Mouse (Mus musculus) embryonic stem cell, embryonic (primary cell): Measurements from ENCODE around the gene Rcc1l.

Source experiments
- CTCF ChIA-PET, 4 experiments: fragments of 300-600 bp in 2 of 4; fragments of 350-600 bp in 2 of 4; sonication (Branson Sonifier 250); formaldehyde crosslinking; loops; one replicate each; lab custom pipeline; 2022; ENCODE audit warnings: inconsistent platforms in 2 of 4; lab: Charles Lee
- POLR2A ChIA-PET, 4 experiments: fragments of 300-600 bp in 2 of 4; fragments of 350-600 bp in 2 of 4; sonication (Branson Sonifier 250); formaldehyde crosslinking; loops; one replicate each; lab custom pipeline; 2022; ENCODE audit warnings: antibody characterized with exemption in 4 of 4, inconsistent platforms in 1 of 4; lab: Charles Lee

The Rcc1l gene

DNA sequence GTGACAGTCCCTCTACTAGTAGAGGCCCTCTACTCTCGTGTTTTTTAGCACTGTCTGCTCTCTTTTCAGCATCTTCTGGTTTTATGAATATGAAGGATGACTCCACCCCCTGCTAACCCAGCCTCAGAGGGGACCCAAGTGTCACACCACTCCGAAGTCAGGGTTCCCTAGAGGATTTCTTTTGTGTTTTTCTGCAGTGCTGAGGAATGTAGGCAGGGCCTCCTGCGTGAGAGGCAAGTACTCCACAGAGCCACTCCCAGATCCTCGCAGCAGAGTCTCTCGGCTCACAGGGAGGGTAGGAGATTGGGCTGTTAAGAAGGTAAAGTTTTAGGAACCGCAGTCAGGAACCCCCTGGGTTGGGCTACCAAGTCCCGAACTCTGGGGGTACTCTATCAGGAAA is 35.3 kb downstream of the Rcc1l start:
- ChIA-PET POLR2A (no interaction called here), CTCF (no interaction called here)

DNA sequence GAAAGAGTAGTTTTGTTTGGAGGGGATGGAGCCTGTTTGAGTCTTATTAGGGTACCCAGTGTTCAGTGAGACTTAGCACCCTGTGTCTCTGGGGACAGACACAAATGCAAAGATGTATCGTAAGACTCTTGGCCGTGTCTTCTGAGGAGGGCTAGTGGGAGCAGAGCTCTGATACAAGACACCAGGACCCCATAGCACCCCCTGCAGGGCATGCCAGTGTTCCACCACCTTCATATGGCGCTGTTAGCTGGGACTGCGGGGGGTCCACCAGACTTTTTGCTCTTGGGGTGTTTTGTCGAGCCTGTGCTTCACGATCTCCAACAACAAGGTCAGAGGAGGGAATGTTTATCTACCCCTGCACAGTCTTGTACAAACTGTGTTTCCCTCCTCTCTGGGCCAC is 37.1 kb downstream of the Rcc1l start:
- POLR2A ChIA-PET = interaction anchor here in 2 of 4 experiments (0.9 to 1.3 kb wide), 3 partner anchors 20 to 37 kb away, joined by 3 to 4 read pairs (median 3); partner anchors contain the start of gene Rcc1l (in 1 of the 2)
- CTCF ChIA-PET = interaction anchor here (0.5 to 1.2 kb wide), 5 partner anchors 25 to 550 kb away, joined by 3 read pairs; no protein-coding TSS in a partner anchor

DNA sequence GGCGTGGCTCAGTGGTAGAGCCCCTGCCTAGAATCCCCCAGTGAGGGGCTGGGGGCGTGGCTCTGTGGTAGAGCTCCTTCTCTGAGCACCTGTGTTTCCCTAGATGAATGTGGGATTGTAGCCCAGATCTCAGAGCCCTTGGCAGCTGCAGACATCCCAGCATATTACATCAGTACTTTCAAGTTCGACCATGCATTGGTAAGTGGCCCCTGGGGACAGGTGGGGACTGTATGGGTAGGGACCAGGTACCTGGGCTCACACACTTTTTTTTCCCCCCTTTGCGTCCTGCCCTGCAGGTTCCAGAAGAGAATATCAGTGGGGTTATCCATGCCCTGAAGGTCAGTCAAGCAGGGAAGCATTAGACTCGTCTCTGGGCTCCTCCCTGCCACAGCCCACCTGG is 38.6 kb downstream of the Rcc1l start:
- CTCF ChIA-PET = interaction anchor here in 2 of 4 experiments (0.6 kb wide), 2 partner anchors 26 to 62 kb away, joined by 3 to 4 read pairs; no protein-coding TSS in a partner anchor
- POLR2A ChIA-PET = interaction anchor here in 2 of 4 experiments (0.6 to 1.3 kb wide), 2 partner anchors 19 to 175 kb away, joined by 3 read pairs; no protein-coding TSS in a partner anchor

DNA sequence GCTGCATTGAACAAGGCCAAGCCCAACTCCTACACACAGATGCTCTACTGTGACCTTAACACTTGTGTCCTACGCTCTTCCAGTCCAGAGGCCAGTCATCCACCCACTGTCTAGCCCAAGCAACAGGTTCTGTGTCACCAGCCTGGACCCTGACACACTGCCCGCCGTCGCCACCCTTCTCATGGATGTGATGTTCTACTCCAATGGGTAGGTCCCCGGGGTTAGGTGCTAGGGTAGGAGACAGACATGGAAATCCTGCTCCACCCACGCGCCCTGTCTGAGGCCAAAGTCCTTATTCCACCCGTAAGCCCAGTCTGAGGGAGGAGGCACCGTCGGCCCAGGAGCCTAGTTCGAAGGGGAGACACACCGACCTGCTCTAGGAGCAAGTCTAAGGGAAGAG is 40.6 kb downstream of the Rcc1l start:
- ChIA-PET CTCF (interaction anchor here in 1 of 4 experiments (0.5 kb wide), 1 partner anchor 43 kb away, joined by 6 read pairs; no protein-coding TSS in a partner anchor), POLR2A (interaction anchor here in 2 of 4 experiments (0.6 to 1.3 kb wide), 2 partner anchors 47 to 1164 kb away, joined by 3 read pairs; no protein-coding TSS in a partner anchor)

DNA sequence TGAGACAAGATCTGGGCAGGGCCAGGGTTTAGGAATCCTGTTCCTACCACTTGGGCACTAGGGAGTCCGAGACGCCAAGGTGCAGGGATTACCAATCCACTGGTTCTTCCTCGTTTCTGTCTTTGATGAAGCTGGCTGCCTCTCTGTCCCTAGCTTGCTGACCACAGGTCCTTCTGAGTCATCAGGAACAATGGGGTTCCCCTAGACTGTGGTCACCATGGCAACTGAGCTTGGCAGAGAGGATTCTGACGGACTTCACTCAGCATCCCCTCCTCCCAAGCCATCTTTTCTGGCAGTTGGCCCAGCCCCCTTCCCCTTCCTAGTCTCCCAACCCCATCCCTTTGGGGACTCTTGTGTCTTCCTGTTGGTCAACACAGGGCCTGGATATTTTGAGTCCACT is 45.0 kb downstream of the Rcc1l start:
- ChIA-PET POLR2A (interaction anchor here in 1 of 4 experiments (1.5 kb wide), 1 partner anchor 9 kb away, joined by 4 read pairs; no protein-coding TSS in a partner anchor), CTCF (interaction anchor here in 2 of 4 experiments (0.5 to 0.7 kb wide), 3 partner anchors 15 to 1127 kb away, joined by 3 to 11 read pairs (median 4); no protein-coding TSS in a partner anchor)

DNA sequence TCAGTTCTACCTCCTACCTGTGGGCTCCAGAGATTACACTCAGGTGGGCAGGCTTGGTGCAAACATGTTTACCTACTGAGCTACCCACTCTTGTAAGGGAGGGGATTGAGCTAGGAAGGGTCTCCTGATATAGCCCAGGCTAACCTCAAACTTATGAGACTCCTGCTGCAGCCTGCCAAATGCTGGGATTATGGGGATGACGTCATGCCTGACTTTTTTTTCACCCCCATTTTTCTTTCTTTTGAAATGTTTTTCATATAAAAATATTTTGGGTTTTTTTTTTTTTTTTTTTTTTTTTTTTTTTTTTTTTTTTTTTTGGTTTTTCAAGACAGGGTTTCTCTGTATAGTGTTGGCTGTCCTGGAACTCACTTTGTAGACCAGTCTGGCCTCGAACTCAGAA is 50.3 kb downstream of the Rcc1l start:
- CTCF ChIA-PET = interaction anchor here in 1 of 4 experiments (0.5 kb wide), 1 partner anchor 188 kb away, joined by 4 read pairs; the partner anchor contains the start of gene Gtf2i
- POLR2A ChIA-PET = interaction anchor here in 2 of 4 experiments (0.7 to 0.9 kb wide), 2 partner anchors 17 to 141 kb away, joined by 3 to 4 read pairs; no protein-coding TSS in a partner anchor

DNA sequence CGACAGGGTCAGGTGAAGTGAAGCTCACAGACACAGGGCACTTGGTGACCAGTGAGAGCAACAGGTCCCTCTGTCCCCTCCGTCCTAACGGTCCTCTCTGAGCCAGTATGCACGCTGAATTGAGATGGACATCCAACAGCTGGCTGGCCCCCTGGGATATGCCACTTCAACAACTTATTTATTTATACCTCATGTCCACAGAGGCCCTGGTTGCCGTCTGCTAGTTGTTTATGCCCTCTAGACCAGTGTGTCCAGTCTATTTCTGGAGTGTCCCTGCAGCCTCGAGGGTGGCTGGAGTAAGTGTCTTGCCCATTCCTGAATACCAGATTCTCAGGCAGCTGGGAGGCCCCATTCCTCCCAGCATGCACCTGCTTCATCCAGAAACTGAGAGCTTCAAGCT is 52.7 kb downstream of the Rcc1l start:
- ChIA-PET CTCF (interaction anchor here in 1 of 4 experiments (0.6 kb wide), 1 partner anchor 203 kb away, joined by 4 read pairs; no protein-coding TSS in a partner anchor), POLR2A (no interaction called here)

DNA sequence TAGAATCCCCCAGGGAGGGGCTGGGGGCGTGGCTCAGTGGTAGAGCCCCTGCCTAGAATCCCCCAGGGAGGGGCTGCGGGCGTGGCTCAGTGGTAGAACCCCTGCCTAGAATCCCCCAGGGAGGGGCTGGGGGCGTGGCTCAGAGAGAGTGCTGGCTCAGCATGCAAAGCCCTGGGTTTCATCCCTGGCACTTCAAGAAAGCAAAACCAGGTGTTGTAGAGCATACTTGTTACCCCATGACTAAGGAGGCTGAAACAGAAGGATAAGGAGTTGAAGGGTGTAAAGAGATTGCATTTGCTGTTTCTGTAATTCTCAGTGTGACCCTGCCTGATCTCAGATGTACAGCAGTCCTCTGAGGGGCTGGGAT is 54.7 kb downstream of the Rcc1l start:
- CTCF ChIA-PET = interaction anchor here in 2 of 4 experiments (0.7 to 1.7 kb wide), 2 partner anchors 25 to 51 kb away, joined by 4 to 5 read pairs; no protein-coding TSS in a partner anchor
- POLR2A ChIA-PET = interaction anchor here in 2 of 4 experiments (1.0 to 2.0 kb wide), 2 partner anchors 10 to 22 kb away, joined by 3 to 4 read pairs; partner anchors contain the start of gene Castor2 (in 1 of the 2)

DNA sequence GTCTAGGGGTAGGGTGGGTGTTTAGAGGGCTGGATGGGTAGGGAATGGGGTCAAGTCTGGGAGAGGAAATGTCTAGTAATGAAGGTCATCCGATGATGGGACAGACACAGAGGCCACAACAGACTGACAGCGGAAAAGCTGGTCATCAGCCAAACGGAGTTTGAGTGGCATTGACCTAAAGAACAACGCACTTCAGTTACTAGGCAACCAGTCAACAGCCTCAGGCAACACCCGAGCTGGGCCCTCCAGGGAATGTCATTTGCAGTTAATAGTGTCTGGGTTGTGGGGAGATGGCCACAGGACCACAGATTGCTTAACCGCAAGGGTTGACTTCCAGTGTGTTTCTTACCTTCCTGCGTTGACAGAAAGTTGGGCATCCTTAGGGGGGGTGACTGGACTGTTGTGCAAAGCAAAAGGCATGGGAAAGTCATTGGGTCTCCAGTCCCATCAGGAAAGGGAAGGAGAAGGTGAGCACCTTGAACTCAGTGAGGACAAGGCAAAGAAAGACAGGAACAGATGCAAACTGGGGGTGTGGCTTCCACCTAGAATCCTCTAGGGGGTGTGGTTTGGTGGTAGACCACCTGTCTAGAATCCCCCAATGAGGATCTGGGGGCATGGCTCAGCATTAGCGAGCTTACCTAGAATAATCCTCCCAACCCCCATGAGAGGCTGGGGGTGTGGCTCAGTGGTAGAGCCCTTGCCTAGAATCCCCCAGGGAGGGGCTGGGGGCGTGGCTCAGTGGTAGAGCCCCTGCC is 55.3 kb downstream of the Rcc1l start:
- ChIA-PET CTCF (interaction anchor here in 2 of 4 experiments (0.6 to 1.7 kb wide), 2 partner anchors 52 to 583 kb away, joined by 3 to 5 read pairs; no protein-coding TSS in a partner anchor), POLR2A (interaction anchor here in 3 of 4 experiments (0.6 to 2.0 kb wide), 7 partner anchors 11 to 968 kb away, joined by 3 to 4 read pairs (median 3); partner anchors contain the start of genes Castor2 (in 1 of the 3) and Mlxipl (in 1 of the 3))

DNA sequence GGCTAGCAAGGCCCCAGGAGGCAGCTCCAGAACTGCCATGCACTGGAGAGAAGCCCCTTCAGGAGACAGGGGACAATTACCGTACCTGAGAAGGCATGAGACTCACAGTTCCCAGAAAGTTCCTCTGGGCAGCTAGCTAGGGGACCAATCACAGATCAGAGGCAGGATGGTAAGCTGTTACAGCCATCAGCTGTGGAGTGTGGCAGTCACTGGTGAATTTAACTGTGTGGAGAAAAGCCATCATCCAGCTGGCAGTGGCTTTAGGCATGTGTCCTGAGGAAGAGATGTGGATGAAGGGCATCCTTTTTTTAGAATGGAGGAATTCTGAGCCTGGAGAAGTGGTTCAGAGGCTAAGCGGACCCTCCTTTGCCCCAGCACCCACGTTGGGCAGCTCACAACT is 56.4 kb downstream of the Rcc1l start:
- CTCF ChIA-PET = interaction anchor here in 2 of 4 experiments (0.6 to 1.7 kb wide), 3 partner anchors 31 to 266 kb away, joined by 3 to 5 read pairs (median 3); no protein-coding TSS in a partner anchor

DNA sequence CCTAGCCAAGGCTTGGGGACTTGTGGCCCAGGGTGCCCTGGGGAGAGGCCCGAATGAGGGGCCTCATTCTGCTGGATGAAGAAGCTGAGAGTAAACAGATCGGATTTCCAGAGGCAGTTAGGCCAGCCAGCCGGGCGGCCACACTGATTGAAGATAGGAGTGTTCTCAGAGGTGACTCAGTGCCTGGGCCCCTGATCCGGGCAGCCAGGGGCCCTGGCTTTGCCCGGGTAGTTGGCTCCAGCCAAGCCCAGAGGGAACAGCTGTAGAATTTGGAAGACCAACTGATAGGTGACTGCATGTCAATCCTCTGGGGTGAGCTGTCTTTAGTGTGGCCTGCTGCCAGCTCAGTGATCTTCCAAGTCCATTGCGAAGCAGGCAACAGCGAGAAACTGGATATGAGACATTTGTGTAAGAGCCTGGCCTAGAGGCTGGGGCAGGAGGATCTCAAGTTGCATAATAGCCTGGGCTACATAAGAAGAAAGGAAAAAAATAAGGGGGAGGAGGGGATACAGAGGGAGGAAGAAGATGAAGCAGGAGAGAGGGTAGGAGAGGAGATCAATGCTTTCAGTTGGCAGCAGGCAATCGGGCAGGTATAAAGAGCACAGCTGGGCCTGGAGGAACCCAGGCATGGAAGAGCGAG is 57.0 kb downstream of the Rcc1l start:
- CTCF ChIA-PET = no interaction called here
- POLR2A ChIA-PET = interaction anchor here (0.5 to 1.9 kb wide), 13 partner anchors 9 to 211 kb away, joined by 3 to 7 read pairs (median 4); partner anchors contain the start of genes Castor2 (in 2 of the 4) and Rcc1l (in 1 of the 4)

More for the DNA sequence above, 56.4 kb downstream of the Rcc1l start:
- POLR2A ChIA-PET = interaction anchor here in 2 of 4 experiments (1.0 to 1.9 kb wide), 5 partner anchors 13 to 147 kb away, joined by 3 to 6 read pairs (median 4); partner anchors contain the start of gene Castor2 (in 2 of the 2)

DNA sequence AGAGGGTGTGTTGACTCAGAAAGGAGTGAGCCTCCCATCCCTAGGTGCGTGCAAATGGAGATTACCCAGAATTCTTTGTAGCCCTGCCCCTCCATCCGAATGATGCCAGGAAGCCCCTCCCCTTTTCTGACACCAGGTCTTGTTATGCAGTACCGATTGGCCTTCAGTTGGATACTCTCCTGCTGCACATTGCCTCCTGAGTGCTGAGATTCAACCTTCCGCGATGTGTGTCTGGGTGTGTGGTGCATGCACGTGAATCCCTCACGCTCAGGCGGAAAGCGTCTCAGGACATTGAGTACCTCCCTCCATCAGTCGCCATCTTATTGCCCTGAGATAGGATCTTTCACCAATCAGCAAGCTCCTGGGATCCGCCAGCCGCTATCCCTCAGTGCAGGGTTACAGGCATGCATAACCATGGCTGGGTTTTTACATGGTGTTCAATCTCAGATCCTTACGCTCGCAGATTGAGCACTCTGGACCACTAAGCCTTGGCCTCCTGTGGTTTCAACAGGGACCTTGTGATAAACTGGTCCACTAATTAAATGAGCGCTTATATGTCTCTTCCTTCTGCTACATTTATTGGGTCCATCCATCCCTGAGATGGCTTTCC is 57.7 kb downstream of the Rcc1l start:
- POLR2A ChIA-PET = interaction anchor here (0.5 to 1.9 kb wide), 13 partner anchors 9 to 212 kb away, joined by 3 to 7 read pairs (median 4); partner anchors contain the start of genes Castor2 (in 2 of the 4) and Rcc1l (in 1 of the 4)
- CTCF ChIA-PET = no interaction called here

DNA sequence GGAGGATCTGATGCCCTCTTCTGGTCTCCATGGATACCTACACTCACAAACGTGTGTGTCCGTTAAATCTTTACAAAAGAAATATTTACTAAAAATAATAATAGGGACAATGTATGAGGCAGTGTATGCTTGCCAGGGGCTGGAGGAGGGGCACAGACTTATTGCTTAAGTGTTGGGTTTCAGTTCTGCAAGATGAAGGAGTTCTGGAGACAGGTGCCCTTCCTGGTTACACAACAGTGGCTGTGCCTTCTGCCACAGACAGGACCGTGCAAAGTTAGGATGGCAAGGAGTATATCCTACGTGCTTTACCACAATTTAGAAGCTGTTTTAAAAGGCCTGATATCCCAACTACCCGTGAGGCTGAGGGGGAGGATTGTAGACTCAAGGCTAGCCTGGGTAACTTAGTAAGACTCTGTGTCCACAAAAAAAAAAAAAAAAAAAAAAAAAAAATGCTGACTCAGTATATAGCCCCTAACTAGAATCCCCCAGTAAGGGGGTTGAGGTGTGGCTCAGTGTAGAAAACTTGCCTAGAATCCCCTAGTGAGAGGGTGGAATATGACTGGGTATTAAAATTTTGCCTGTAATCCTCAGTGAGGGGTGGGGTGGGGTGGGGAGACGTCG is 60.8 kb downstream of the Rcc1l start:
- ChIA-PET POLR2A (interaction anchor here in 2 of 4 experiments (0.6 to 1.5 kb wide), 3 partner anchors 10 to 27 kb away, joined by 4 read pairs; no protein-coding TSS in a partner anchor), CTCF (interaction anchor here in 1 of 4 experiments (1.7 kb wide), 1 partner anchor 16 kb away, joined by 3 read pairs; the partner anchor contains the start of gene Castor2)

DNA sequence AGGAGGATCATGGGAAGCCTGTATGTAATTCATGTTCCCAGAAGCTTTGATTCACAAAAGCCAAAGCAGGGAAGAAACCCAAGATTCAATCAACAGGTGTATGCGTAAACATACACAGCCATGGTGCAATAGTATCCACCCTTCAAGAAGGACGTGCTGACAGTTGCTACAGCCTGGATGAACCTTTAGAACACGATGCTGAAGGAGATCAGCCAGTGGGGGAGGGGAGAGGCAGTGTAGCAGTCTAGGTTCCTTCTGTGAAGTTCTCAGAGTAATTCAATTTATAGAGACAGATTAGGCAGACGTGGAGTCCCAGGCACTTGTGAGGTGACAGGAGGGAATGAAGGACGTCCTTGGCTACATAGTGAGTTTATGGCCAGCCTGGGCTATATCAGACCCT is 61.6 kb downstream of the Rcc1l start:
- ChIA-PET POLR2A (interaction anchor here in 1 of 4 experiments (1.6 kb wide), 1 partner anchor 27 kb away, joined by 4 read pairs; no protein-coding TSS in a partner anchor), CTCF (interaction anchor here in 3 of 4 experiments (0.6 to 1.7 kb wide), 3 partner anchors 10 to 24 kb away, joined by 3 to 7 read pairs (median 3); partner anchors contain the start of gene Castor2 (in 1 of the 3))

DNA sequence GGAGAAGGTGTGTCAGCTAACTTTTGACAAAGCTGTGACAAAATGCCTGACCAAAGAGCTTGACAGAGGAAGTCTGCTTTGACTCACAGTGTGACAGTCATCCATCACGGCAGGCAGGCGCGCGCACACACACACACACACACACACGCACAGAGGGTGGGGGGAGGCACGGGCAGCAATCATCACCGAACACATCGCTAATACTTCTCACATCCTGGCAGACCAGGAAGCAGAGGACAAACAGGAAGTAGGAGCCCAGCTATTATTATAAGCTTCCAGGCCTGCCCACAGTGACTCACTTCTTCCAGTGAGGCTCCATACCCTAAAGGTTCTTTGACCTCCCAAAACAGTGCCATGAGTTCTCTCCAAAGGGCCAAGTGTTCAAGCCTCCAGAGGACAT is 70.7 kb downstream of the Rcc1l start:
- CTCF ChIA-PET = no interaction called here
- POLR2A ChIA-PET = interaction anchor here in 2 of 4 experiments (0.6 to 1.0 kb wide), 2 partner anchors 17 to 64 kb away, joined by 3 read pairs; no protein-coding TSS in a partner anchor

DNA sequence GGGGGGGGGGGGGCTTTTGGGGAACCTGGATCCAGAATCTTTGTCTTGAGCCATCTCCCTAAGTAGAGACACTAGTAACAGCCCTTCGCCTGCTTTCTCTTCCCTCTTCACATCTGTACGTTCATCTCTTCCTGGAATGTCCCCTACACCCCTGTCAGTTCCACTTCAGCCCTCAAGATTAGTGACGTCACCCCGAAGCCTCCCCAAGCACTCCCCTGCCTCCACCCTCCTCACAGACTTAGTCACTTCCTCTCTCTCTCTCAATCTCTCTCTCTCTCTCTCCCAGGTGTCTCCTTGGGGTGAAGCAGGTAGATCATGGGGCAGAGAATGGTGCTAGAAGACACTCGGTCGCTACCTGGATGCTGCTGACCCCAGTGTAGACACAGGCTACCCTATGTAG is 73.9 kb downstream of the Rcc1l start:
- POLR2A ChIA-PET = interaction anchor here in 1 of 4 experiments (1.3 kb wide), 1 partner anchor 16 kb away, joined by 3 read pairs; no protein-coding TSS in a partner anchor
- CTCF ChIA-PET = interaction anchor here in 1 of 4 experiments (0.7 kb wide), 2 partner anchors 26 to 201 kb away, joined by 3 to 4 read pairs; no protein-coding TSS in a partner anchor
